Mouse (Mus musculus) heart, embryonic 13.5 days (tissue): Measurements from ENCODE around the gene Ncbp3. TPM values are rescaled to one million over a fixed set of nuclear protein-coding genes. Genes with fewer than 3 reads are reported as not detected.

Source experiments
- ATAC-seq: fragments of 200-750 bp; cut with Nextera tagmentation; 2 replicates; pipeline ENCODE4 v1.8.0; 2017; ENCODE audit warnings: moderate TSS enrichment; ENCODE audit not compliant: insufficient number of reproducible peaks, low FRiP score, low TSS enrichment; ENCODE audit errors: extremely low read depth
- H3K27ac ChIP-seq: fragments of 300-500 bp; sonication (generic); replicated peaks from 2 replicates; pipeline ENCODE4 v1.5.1; 2015; ENCODE audit warnings: moderate library complexity, mild to moderate bottlenecking, inconsistent platforms
- H3K27me3 ChIP-seq: fragments of 300-500 bp; sonication (generic); replicated peaks from 2 replicates; pipeline ENCODE4 v1.6.1; 2015; ENCODE audit warnings: mild to moderate bottlenecking, inconsistent platforms
- H3K36me3 ChIP-seq: fragments of 300-500 bp; sonication (generic); 2 replicates; pipeline ENCODE4 v1.6.1; 2015; ENCODE audit warnings: mild to moderate bottlenecking, inconsistent platforms
- H3K4me1 ChIP-seq: fragments of 300-500 bp; sonication (generic); 2 replicates; pipeline ENCODE4 v1.6.1; 2015; ENCODE audit warnings: inconsistent platforms
- H3K4me2 ChIP-seq: fragments of 300-500 bp; sonication (generic); 2 replicates; pipeline ENCODE4 v1.6.1; 2015; ENCODE audit warnings: inconsistent platforms, mild to moderate bottlenecking, moderate library complexity
- H3K4me3 ChIP-seq: fragments of 300-500 bp; sonication (generic); 2 replicates; pipeline ENCODE4 v1.5.1; 2015; ENCODE audit warnings: moderate library complexity, mild to moderate bottlenecking, inconsistent platforms
- H3K9ac ChIP-seq: fragments of 300-500 bp; sonication (generic); 2 replicates; pipeline ENCODE4 v1.6.1; 2015; ENCODE audit warnings: inconsistent platforms, mild to moderate bottlenecking, moderate library complexity
- H3K9me3 ChIP-seq: fragments of 300-500 bp; sonication (generic); 2 replicates; pipeline ENCODE4 v1.6.1; 2016; ENCODE audit warnings: inconsistent platforms
- WGBS: fragments of 180-500 bp; shearing (Covaris S2); methylation state at CpG from one replicate; pipeline ENCODE4 v1.1.7; 2015; ENCODE audit warnings: mixed read lengths; 5-methylcytosine and 5-hydroxymethylcytosine counted together
- polyA plus RNA-seq: library from polyadenylated mRNA; unstranded; fragments of >200 nt; fragmentation: Nextera tagmentation; extraction: Ambion mirVana; gene quantifications from 2 replicates; pipeline ENCODE4 v1.2.1, GENCODE M21; 2015

The Ncbp3 gene
- polyA plus RNA-seq, result 9.9 TPM in 2 replicates

DNA sequence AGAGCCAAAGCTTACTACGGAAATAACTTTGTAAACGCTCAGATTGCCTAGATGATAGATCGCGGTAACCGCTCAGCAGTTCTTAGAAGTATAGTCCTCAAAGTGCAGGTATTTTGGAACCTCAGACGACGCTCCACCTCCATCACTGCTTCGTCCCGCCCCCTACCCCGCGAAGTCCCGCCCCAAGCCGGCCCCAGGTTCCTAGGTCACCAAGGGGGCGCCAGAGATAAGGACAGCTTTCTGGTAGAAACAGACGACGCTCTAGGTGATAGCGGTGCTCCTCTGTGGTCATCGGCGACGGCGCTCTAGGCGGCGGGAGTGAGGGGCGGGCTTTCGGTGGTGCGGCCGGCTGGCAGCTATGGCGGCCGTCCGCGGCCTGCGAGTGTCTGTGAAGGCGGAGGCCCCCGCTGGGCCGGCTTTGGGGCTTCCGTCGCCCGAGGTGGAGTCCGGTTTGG, at the start of gene Ncbp3:
Gene Ncbp3 (plus strand): TSS at position 242 of the 455 bp plus-strand sequence.
- Histone ChIP-seq H3K4me3 (peak within 1 kb of the TSS; percentile 96), H3K9me3 (no peaks in the 10 kb centered on the region), H3K27ac (peak within 1 kb of the TSS; percentile 94), H3K36me3 (peaks cover 28% of the 10 kb centered on the region), H3K27me3 (no peaks in the 10 kb centered on the region), H3K9ac (peak within 1 kb of the TSS; percentile 98), H3K4me2 (peak within 1 kb of the TSS; percentile 93), H3K4me1 (peaks cover 24% of the 10 kb centered on the region)
- WGBS, result under 1% methylated on average over 39 of the region's 39 CpGs
- ATAC-seq, result peak; percentile 86

- Histone ChIP-seq H3K27me3 (peaks cover 16% of the 10 kb centered on the region; the same call in 1 of the 2 replicates), H3K36me3 (no peaks in the 10 kb centered on the region), H3K9me3 (no peaks in the 10 kb centered on the region), H3K4me2 (no peak within 1 kb of the TSS), H3K27ac (no peak within 1 kb of the TSS), H3K4me3 (no peak within 1 kb of the TSS), H3K4me1 (peaks cover 25% of the 10 kb centered on the region), H3K9ac (0 out of 2 replicates have a peak within 1 kb of the TSS, but pooled peaks have one; percentile 30)
- 28% methylated on average over 8 of the region's 8 CpGs for WGBS
- no peak for ATAC-seq
Measured at GRCm38 (mm10) chr11:72998771-72999170, 48.8 kb upstream of the Ncbp3 start, which contains the start of gene P2rx1. P2rx1 (plus strand) TSS chr11:72999103.

GRCm38 (mm10) chr11:73001029-73001428, 46.6 kb upstream of the Ncbp3 start:
- no peak overlapping the region for H3K4me2 ChIP-seq
- H3K9ac ChIP-seq, result no peak overlapping the region
- H3K27ac ChIP-seq, result no peak overlapping the region
- peaks cover 29% of the 10 kb centered on the region for H3K4me1 ChIP-seq
- WGBS, result 9% methylated on average over 6 of the region's 6 CpGs
- no peak for ATAC-seq
- no peaks in the 10 kb centered on the region for H3K36me3 ChIP-seq
- no peak overlapping the region for H3K4me3 ChIP-seq
- no peaks in the 10 kb centered on the region for H3K9me3 ChIP-seq
- peaks cover 12% of the 10 kb centered on the region; the same call in 1 of the 2 replicates for H3K27me3 ChIP-seq

DNA sequence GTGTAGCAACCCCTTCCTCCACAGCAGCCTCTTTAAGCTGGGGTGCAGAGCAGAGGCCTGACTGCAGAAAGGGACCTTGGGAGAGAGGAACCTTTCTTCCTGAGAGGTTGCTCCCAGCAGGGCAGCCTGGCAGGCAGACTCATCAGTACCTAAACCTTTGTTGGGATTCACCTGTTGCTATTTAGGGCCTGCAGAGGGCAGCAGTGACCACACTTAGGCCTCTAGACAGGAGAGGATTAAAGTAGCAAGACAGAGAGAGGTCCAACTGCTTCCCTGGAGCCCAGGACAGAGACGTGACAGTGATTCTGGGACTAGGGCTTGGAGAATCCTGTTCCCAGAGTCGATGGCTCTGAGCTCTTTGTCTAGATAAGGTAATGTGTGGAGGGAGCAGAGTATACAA, 41.2 kb upstream of the Ncbp3 start:
- no peak overlapping the region for H3K4me3 ChIP-seq
- no peaks in the 10 kb centered on the region for H3K9me3 ChIP-seq
- H3K4me2 ChIP-seq, result no peak overlapping the region
- H3K36me3 ChIP-seq, result no peaks in the 10 kb centered on the region
- peaks cover 32% of the 10 kb centered on the region for H3K4me1 ChIP-seq
- ATAC-seq, result no peak
- H3K9ac ChIP-seq, result peak overlapping the region; percentile 64; the same call in 1 of the 2 replicates
- peaks cover 30% of the 10 kb centered on the region for H3K27me3 ChIP-seq
- WGBS, result 0% methylated on average over 2 of the region's 2 CpGs
- peak overlapping the region; percentile 68; the same call in 1 of the 2 replicates for H3K27ac ChIP-seq

- Histone ChIP-seq H3K4me1 (peaks cover 32% of the 10 kb centered on the region), H3K9ac (no peak overlapping the region), H3K36me3 (no peaks in the 10 kb centered on the region), H3K27me3 (peaks cover 33% of the 10 kb centered on the region), H3K4me2 (no peak overlapping the region), H3K27ac (no peak overlapping the region), H3K9me3 (no peaks in the 10 kb centered on the region), H3K4me3 (no peak overlapping the region)
- ATAC-seq, result no peak
- WGBS, result 42% methylated on average over 3 of the region's 3 CpGs
Measured at GRCm38 (mm10) chr11:73007113-73007512, 40.5 kb upstream of the Ncbp3 start.

- no peaks in the 10 kb centered on the region for H3K36me3 ChIP-seq
- no peak overlapping the region for H3K4me3 ChIP-seq
- WGBS, result 45% methylated on average over 11 of the region's 11 CpGs
- H3K27ac ChIP-seq, result no peak overlapping the region
- no peaks in the 10 kb centered on the region for H3K9me3 ChIP-seq
- no peak overlapping the region for H3K9ac ChIP-seq
- ATAC-seq, result no peak
- H3K4me1 ChIP-seq, result peaks cover 32% of the 10 kb centered on the region
- peaks cover 34% of the 10 kb centered on the region for H3K27me3 ChIP-seq
- no peak overlapping the region for H3K4me2 ChIP-seq
Measured at GRCm38 (mm10) chr11:73007698-73008481, 39.7 kb upstream of the Ncbp3 start.

- Histone ChIP-seq H3K36me3 (no peaks in the 10 kb centered on the region), H3K27ac (no peak overlapping the region), H3K27me3 (peaks cover 37% of the 10 kb centered on the region), H3K9me3 (no peaks in the 10 kb centered on the region), H3K9ac (no peak overlapping the region), H3K4me1 (peaks cover 33% of the 10 kb centered on the region), H3K4me2 (no peak overlapping the region), H3K4me3 (no peak overlapping the region)
- ATAC-seq, result no peak
- 58% methylated on average over 2 of the region's 2 CpGs for WGBS
Measured at GRCm38 (mm10) chr11:73008826-73009225, 38.8 kb upstream of the Ncbp3 start.

GRCm38 (mm10) chr11:73009531-73010274, 37.9 kb upstream of the Ncbp3 start:
- WGBS, result 55% methylated on average over 13 of the region's 13 CpGs
- no peaks in the 10 kb centered on the region for H3K36me3 ChIP-seq
- no peak overlapping the region for H3K9ac ChIP-seq
- H3K9me3 ChIP-seq, result no peaks in the 10 kb centered on the region
- no peak overlapping the region for H3K4me2 ChIP-seq
- H3K27me3 ChIP-seq, result peaks cover 37% of the 10 kb centered on the region
- H3K27ac ChIP-seq, result no peak overlapping the region
- H3K4me1 ChIP-seq, result peaks cover 40% of the 10 kb centered on the region
- H3K4me3 ChIP-seq, result no peak overlapping the region
- no peak for ATAC-seq

- no peak for ATAC-seq
- no peaks in the 10 kb centered on the region for H3K9me3 ChIP-seq
Measured at GRCm38 (mm10) chr11:73013981-73014380, 33.6 kb upstream of the Ncbp3 start.

DNA sequence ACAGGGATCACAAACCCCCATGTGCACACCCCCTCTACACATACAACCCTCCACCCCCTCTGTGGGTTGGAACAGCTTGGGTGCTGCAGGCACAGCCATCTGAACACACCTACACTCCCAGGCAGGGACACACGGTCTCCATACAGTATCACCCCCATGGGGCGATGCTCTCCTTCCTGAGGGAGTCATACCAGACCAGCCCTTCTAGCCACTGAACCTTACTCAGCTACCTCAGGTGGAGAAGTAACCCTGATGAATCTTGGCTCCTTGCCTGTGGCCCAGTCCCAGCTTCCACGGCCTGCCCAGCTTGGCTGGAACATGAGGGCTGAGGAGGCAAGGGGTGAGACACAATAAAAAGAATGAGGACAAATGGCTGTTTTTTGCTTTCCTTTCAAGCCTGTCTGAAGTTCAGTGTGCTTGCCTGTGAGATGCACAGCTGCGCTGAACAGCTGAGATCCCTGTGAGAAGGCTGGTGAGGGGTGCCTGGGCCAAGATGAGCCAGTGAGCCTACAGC, 32.7 kb upstream of the Ncbp3 start:
- no peaks in the 10 kb centered on the region for H3K9me3 ChIP-seq
- H3K4me1 ChIP-seq, result peaks cover 27% of the 10 kb centered on the region
- 79% methylated on average over 4 of the region's 4 CpGs for WGBS
- H3K4me3 ChIP-seq, result no peak overlapping the region
- H3K36me3 ChIP-seq, result no peaks in the 10 kb centered on the region
- H3K27ac ChIP-seq, result no peak overlapping the region
- H3K27me3 ChIP-seq, result peaks cover 57% of the 10 kb centered on the region
- H3K4me2 ChIP-seq, result no peak overlapping the region
- H3K9ac ChIP-seq, result no peak overlapping the region
- no peak for ATAC-seq

More at GRCm38 (mm10) chr11:73013981-73014380, 33.6 kb upstream of the Ncbp3 start:
- Histone ChIP-seq H3K9ac (no peak overlapping the region), H3K4me1 (peaks cover 19% of the 10 kb centered on the region; the same call in 1 of the 2 replicates), H3K36me3 (no peaks in the 10 kb centered on the region), H3K4me3 (no peak overlapping the region), H3K27ac (no peak overlapping the region), H3K27me3 (peaks cover 57% of the 10 kb centered on the region), H3K4me2 (no peak overlapping the region)
- WGBS, result 63% methylated on average over 5 of the region's 5 CpGs
